Mouse (Mus musculus) heart, postnatal 36 days (tissue): ENCODE data around the gene Tspan18. TPM values are rescaled to one million over a fixed set of nuclear protein-coding genes. Genes with fewer than 3 reads are reported as not detected.

ENCODE experiments used
- DNase-seq, 2 experiments: peaks; one replicate each; pipeline ENCODE4 v3.0.0; 2021 to 2022
- intact Hi-C: fragments of 180-260 bp; cut with DNase I; formaldehyde crosslinking; loops from one replicate; pipeline ENCODE4 v1.15.1; 2025
- total RNA-seq, 2 experiments: library from RNA; stranded (reverse); gene quantifications; 2 replicates each; pipeline ENCODE4 v1.2.3; 2021

Tspan18 gene
- total RNA-seq, 2 experiments from 2014 or later, result 12.4 to 16.2 TPM

DNA sequence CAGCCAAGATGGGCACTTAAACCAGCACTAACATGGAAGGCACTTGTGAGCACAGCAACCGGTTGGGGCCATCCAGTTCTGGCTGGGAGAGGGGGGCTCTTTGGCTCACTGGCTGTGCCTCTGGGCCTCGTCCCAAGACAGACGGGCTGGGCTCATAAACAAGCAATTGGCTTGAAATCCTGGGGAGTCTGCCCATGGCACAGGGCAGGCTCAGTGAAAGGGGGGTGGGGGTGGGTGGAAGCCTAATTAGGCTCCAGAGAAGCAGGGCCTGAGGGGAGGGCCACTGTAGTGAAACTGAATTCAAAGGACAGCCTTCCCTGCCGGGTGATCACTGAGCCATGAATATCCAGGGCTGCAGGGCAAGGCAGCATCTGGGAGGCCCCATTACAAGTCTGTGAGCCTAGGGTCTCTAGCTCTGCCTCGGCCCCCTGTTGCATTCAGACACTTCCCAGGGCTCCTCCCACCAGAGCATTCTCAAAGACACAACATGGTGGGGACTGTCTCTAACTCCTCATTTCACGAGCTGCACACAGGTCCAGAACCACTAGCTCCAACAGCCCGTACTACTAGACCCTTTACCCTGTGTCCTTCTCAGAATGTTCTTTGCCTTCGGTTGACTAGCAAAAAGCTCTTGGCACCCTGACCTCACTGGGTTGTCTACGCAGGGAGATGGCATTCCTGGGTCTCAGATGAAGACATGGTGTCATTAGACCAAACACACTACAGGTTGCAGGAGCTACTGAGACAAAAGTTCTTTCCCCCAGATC lies 106.4 kb downstream of the Tspan18 start:
- peak in 1 of 2 experiments; percentile 24 for DNase-seq
- intact Hi-C loops, result loop anchor here (1.0 to 10.0 kb wide), 5 partner anchors 39 to 437 kb away; no protein-coding TSS in a partner anchor

DNA sequence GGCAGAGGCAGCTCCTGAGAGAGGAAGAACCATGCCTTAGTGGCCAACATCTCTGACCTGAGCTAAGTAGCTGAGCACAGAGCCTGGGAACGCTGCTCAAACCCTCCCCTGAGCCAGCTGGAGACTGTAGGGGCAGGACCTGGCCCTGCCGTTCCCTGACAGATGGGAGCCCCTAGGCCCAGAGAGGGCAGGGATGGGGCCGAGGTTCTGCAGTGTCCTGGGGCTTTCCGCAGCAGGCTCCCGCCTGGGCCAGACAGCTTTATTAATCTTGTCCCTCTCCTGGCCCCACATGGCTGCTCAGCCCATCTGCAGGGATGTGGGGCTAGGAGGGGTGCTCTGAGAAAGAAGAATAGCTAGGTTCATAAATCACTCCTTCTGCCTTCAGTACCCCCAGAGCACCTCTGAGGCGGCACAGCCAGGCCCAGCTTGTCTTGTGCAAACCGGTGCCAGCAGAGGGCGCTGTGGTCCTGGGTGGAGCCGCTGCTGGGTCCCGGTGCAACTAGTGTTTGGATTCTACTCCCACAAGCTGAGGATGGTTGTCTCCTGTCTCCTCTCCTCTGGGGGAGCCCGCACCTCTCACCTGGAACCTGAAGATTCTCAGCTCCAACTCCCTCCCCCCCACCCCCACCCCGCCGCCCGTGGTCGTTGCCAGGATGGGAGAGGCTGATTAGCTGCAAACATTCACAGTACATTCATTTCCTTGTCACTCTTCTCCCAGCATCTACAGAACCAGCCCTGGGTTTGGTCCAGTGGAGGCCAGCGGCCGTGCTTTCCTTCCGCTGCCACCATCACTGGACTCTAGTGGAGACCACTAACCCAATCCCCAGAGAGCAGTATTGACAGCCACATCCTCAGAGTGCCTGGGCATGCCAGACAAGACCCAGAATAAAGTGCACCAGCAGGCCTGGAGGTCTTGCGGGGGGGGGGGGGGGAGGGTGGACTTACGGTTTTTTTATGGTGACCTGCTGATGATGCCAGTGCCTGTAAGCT lies 107.4 kb downstream of the Tspan18 start:
- intact Hi-C loops, result loop anchor here (1.0 to 10.0 kb wide), 4 partner anchors 76 to 438 kb away; no protein-coding TSS in a partner anchor
- DNase-seq, result peak; percentile 90 to 96

- peak in 1 of 2 experiments; percentile 52 for DNase-seq
- intact Hi-C loops, result loop anchor here (10.0 kb wide), 1 partner anchor 441 kb away; no protein-coding TSS in a partner anchor
Observed at GRCm38 (mm10) chr2:93223463-93223862, 110.8 kb downstream of the Tspan18 start.

GRCm38 (mm10) chr2:93220447-93220846 lies 113.9 kb downstream of the Tspan18 start:
- intact Hi-C loops, result loop anchor here (10.0 kb wide), 1 partner anchor 444 kb away; no protein-coding TSS in a partner anchor
- no peak for DNase-seq

GRCm38 (mm10) chr2:93219576-93219975 lies 114.7 kb downstream of the Tspan18 start:
- intact Hi-C loops, result loop anchor here (10.0 kb wide), 1 partner anchor 555 kb away; no protein-coding TSS in a partner anchor
- DNase-seq, result no peak

DNA sequence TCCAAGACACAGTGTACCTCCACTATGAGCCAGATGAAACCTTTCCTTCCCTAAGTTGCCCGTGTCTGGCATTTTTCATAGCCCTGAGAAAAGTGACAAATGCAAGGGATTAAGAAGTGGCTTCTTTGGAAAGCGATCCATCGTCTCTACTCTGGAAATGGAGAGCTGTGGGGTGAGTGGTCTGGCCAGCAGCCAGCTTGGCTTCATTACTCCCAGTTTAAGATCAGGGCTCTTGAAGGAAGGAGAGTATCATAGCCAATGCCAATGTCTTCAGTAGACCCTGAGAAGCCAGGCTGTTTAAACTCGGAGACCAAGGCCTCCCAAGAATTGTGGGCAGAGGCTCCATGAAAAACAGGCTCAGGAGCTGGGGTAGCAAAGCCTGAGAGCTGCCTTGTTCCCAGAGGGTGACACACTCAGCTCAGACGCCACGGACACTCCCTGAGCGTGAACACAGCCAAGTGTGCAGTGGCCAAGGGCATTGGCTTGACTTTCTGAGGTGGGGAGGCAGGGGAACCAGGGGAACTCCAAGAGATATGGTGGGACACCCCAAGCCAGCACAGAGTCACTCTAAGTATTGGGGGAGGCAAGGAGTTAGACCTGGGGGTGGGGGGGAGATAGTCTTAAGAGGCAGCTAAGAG lies 115.8 kb downstream of the Tspan18 start:
- DNase-seq, result no peak
- intact Hi-C loops, result loop anchor here (10.0 kb wide), 1 partner anchor 556 kb away; no protein-coding TSS in a partner anchor

- peak; percentile 88 to 91 for DNase-seq
- intact Hi-C loops, result loop anchor here (1.0 to 10.0 kb wide), 4 partner anchors 116 to 558 kb away; no protein-coding TSS in a partner anchor
Observed at GRCm38 (mm10) chr2:93217015-93217414, 117.3 kb downstream of the Tspan18 start.

- intact Hi-C loops, result loop anchor here (2.0 to 10.0 kb wide), 3 partner anchors 117 to 559 kb away; no protein-coding TSS in a partner anchor
- no peak for DNase-seq
Observed at GRCm38 (mm10) chr2:93215790-93216189, 118.5 kb downstream of the Tspan18 start.

GRCm38 (mm10) chr2:93214192-93214591 lies 120.1 kb downstream of the Tspan18 start:
- DNase-seq, result no peak
- intact Hi-C loops, result loop anchor here (10.0 kb wide), 1 partner anchor 561 kb away; no protein-coding TSS in a partner anchor

DNA sequence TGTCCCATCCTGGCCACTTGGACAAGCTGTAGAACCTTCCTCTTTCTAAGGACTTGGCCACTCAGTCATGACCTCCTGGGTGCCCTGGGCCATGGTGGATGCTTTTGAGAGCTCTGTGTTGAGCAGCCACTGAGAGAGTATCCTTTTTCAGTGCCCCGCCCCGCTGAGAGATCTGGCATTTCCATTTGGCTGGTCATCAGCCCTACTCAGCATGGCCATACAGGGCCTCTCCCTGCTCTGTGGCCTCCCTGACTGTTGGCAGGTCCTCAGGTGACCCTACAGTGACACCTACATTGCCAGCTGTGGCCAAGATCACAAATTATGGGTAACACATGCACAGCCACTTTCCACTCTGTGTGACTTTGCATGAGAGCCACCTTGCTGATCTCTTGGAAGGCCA lies 121.4 kb downstream of the Tspan18 start:
- intact Hi-C loops, result loop anchor here (10.0 kb wide), 1 partner anchor 562 kb away; no protein-coding TSS in a partner anchor
- no peak for DNase-seq

- no peak for DNase-seq
- intact Hi-C loops, result loop anchor here (10.0 kb wide), 1 partner anchor 562 kb away; no protein-coding TSS in a partner anchor
Observed at GRCm38 (mm10) chr2:93212386-93212785, 121.9 kb downstream of the Tspan18 start.

GRCm38 (mm10) chr2:93206126-93206525 lies 128.2 kb downstream of the Tspan18 start:
- intact Hi-C loops, result no loop called here
- no peak for DNase-seq

DNA sequence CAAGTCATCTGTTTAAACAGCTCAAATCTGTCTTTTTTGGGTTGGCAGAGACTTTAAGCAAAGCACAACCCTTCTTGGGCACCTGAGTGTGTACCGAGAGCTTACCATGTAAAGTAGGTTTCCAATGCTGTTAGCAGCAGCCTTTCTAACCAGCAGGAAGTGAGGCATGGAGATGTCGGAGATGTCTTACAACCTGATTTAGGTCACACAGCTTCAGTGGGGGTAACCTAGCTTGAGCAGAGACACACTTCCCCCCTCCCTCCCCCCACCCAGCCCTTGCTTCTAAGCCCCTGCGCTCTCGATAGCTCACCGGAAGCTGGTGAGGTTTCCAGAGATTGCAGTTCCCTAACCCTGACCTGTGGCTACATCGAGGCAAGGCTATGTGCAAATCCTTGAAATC lies 129.7 kb downstream of the Tspan18 start:
- no peak for DNase-seq
- intact Hi-C loops, result no loop called here

GRCm38 (mm10) chr2:93203682-93204081 lies 130.6 kb downstream of the Tspan18 start:
- peak; percentile 58 to 66 for DNase-seq
- intact Hi-C loops, result no loop called here

GRCm38 (mm10) chr2:93202782-93203181 lies 131.5 kb downstream of the Tspan18 start:
- no peak for DNase-seq
- intact Hi-C loops, result no loop called here

DNA sequence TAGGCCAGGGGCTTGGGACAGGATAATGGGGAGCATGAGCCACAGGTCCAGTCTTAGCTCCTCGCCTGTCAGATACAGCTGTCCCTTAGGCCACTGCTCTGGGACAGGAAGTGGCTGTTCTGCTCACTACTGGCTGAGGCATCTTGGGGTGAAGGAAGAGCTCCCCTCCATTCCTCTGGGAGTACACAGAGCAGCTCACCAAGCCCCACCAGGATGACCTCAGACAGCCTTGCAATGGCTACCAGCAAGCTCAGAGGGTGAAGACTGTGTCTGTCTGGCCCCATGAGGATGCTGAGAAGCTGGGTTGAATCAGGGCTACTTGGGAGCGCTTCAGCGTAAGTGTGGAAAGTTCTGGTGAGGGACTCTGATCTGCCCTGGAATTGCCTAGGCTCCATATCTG lies 132.3 kb downstream of the Tspan18 start:
- intact Hi-C loops, result no loop called here

DNA sequence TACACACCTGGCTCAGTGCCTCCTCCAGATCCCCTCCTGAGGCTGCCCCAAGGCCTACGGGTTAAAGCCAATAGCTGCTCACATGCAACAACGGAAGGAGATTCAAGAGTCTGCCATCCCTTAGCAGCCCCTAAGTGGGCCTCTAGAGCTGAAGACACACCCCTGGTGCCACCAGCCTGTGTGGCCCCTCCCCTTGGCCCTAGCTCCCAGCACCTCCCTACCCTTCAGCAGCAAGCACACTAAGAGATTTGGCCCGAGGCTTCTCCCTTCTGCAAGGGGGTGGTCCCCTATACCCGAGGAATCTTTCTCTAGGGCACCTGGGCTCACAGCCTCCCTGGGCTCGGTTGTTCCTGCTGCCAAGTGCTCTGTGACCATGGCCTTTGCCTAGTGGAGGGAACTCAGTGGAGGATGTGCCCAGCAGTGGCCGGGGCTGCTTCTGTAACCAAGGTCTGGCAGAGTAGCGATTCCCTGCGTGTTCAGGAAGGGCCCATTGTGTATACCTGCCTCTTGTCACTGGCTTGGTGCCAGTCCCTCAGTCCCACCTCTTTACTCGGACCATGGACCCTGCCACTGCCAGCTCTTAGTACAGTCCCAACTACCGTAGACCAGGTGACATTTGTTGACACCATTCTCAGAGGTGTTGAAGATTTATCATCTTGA lies 133.5 kb downstream of the Tspan18 start:
- DNase-seq, result no peak
- intact Hi-C loops, result no loop called here

More for the DNA sequence above, 132.3 kb downstream of the Tspan18 start:
- no peak for DNase-seq

GRCm38 (mm10) chr2:93199531-93199974 lies 134.8 kb downstream of the Tspan18 start:
- intact Hi-C loops, result loop anchor here (1.0 to 5.0 kb wide), 3 partner anchors 130 to 295 kb away; no protein-coding TSS in a partner anchor
- peak; percentile 72 to 74 for DNase-seq

- intact Hi-C loops, result loop anchor here (1.0 to 5.0 kb wide), 3 partner anchors 130 to 294 kb away; no protein-coding TSS in a partner anchor
- peak; percentile 97 to 99 for DNase-seq
Observed at GRCm38 (mm10) chr2:93198846-93199245, 135.5 kb downstream of the Tspan18 start.
